Mouse (Mus musculus) liver, postnatal 0 days (tissue): Measurements from ENCODE around the gene Itpr2.

Experiments
- CTCF ChIP-seq: sonication (generic); IDR thresholded peaks from 2 replicates; pipeline ENCODE4 v1.5.1; 2016; ENCODE audit warnings: antibody characterized with exemption, low read depth
- EP300 ChIP-seq: IDR thresholded peaks from 2 replicates; pipeline ENCODE4 v1.6.1; 2016; ENCODE audit warnings: antibody characterized with exemption, low read depth, mild to moderate bottlenecking

DNA sequence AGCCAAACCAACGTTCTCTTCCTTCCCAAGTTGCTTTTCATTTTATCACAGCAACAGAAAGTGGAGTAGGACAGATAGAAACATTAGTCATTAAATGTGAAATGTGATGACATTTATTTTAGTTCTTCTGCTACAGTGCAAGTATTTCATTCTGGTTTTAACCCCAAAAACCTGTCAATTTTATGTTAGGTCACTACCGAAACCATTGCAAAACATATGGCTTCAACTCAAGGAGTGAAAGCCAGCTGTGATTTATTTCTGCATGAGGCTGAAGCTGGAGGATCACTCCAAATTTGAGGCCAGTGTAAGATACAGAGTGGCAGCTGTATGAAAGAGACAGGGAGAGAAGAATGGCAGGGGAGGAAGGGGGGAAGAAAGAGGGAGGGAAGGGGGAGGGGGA lies 85.6 kb downstream of the Itpr2 start:
- TF ChIP-seq EP300 (no peak), CTCF (no peak)
